Mouse (Mus musculus) G1E (cell line): ENCODE results near the gene Tiam2.

Experiments
- CTCF ChIP-seq: IDR thresholded peaks from 2 replicates; pipeline ENCODE4 v1.5.1; 2012; ENCODE audit warnings: low read depth, low read length, inconsistent platforms, mixed read lengths
- GATA1 ChIP-seq: IDR thresholded peaks from 2 replicates; pipeline ENCODE4 v1.6.1; 2012; ENCODE audit warnings: borderline replicate concordance, low read length, inconsistent platforms, mixed read lengths
- GATA2 ChIP-seq: IDR thresholded peaks from 2 replicates; pipeline ENCODE4 v1.6.1; 2012; ENCODE audit warnings: low read depth, low read length, inconsistent platforms, borderline replicate concordance
- POLR2AphosphoS5 ChIP-seq: IDR thresholded peaks from 2 replicates; pipeline ENCODE4 v1.6.1; 2012; ENCODE audit warnings: low read depth, low read length, inconsistent platforms; ENCODE audit not compliant: insufficient replicate concordance
- TAL1 ChIP-seq: conservative IDR thresholded peaks from 2 replicates; pipeline ENCODE4 v1.6.1; 2012; ENCODE audit warnings: low read depth, low read length, inconsistent platforms, mixed read lengths

DNA sequence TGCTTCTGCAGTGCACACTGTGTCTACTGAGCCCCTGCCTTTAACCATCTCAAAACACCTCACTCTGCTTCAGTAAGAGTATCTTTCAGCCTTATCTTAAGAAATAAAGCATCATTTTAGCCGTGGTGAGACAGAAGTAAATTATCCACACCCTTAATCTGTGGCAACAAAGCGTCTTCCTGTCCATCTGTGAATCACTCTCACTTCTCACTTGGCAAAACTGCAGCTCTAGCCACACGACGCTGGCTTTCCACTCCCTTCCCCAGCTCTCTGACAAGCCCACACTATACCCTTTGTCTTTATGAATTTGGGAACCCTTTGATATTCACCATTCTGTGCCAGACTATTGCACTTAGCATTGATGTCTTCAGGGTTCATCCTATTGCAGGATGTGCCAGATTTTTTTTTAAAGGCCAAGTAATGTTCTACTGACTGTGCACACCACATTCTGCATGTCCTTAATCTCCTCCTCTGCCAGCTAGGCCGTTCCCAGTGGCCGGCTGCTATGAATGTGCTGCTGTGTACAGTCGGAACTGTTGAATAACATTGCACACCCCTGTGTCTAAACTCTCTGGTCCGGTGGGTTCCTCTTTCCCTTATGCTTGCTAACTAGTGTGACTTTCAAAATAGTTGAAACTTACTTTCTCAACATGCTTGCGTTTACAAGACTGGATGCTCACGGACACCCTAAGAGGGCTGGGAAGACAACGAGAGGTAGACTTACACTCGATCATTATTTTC lies 126.4 kb downstream of the Tiam2 start:
- no peak for TF ChIP-seq CTCF
- TF ChIP-seq GATA2 = no peak
- TF ChIP-seq POLR2AphosphoS5 = no peak
- no peak for TF ChIP-seq TAL1
- TF ChIP-seq GATA1 = no peak
